Mouse (Mus musculus): ENCODE measurements around the gene Kcnj12.

GRCm38 (mm10) chr11:61043055-61043992, 21.0 kb downstream of the Kcnj12 start:
- TF ChIP-seq POLR2A (IDR thresholded peaks at IDR 0.05; ENCODE audit: borderline replicate concordance, control insufficient read depth, low read depth, low read length) (no peak), CTCF (IDR thresholded peaks at IDR 0.05; ENCODE audit: control insufficient read depth, insufficient read depth, low read length) (peak; percentile 52; the same call in 1 of the 2 replicates)

Data from bone marrow, adult 2 months (tissue).